Mouse (Mus musculus) adrenal gland, postnatal 36 days (tissue): Measurements from ENCODE around the gene Ccdc27. TPM values are rescaled to one million over a fixed set of nuclear protein-coding genes. Genes with fewer than 3 reads are reported as not detected.

Experiments used
- total RNA-seq, 2 experiments: library from RNA; stranded (reverse); gene quantifications; 2 replicates each; pipeline ENCODE4 v1.2.3; 2021

Gene Ccdc27
- total RNA-seq, 2 experiments from 2014 or later, result not detected

Other genes with a start within 250 kb of the Ccdc27 start
- 10 to 100 TPM; 18.8 to 21.4 TPM for gene A430005L14Rik, start 85.4 kb downstream of the Ccdc27 start, total RNA-seq
- 1 to 10 TPM; 2.9 to 3.7 TPM for gene Dffb, start 67.6 kb downstream of the Ccdc27 start, total RNA-seq
- gene Cep104, start 67.5 kb downstream of the Ccdc27 start, total RNA-seq, result 10 to 100 TPM; 25.3 to 28.2 TPM
- 10 to 100 TPM; 55.6 to 58.5 TPM for gene Lrrc47, start 30.9 kb downstream of the Ccdc27 start, total RNA-seq
- gene Smim1, start 16.4 kb downstream of the Ccdc27 start, total RNA-seq, result 10 to 100 TPM; 45.4 to 54.8 TPM
- not detected for gene Trp73, start 97.5 kb upstream of the Ccdc27 start, total RNA-seq
- gene Wrap73, start 99.7 kb upstream of the Ccdc27 start, total RNA-seq, result 10 to 100 TPM; 20.3 to 22.6 TPM
- 100 to 1,000 TPM; 159 to 168 TPM for gene Tprgl, start 118.0 kb upstream of the Ccdc27 start, total RNA-seq
- gene Megf6, start 128.1 kb upstream of the Ccdc27 start, total RNA-seq, result 1 to 10 TPM; 2.9 to 3.4 TPM